Mouse (Mus musculus) layer of hippocampus, adult 6 months (tissue): ENCODE data around the gene Dkk1. TPM values are rescaled to one million over a fixed set of nuclear protein-coding genes. Genes with fewer than 3 reads are reported as not detected.

Experiments used
- long read RNA-seq, 2 experiments: library from polyadenylated mRNA; unstranded; transcript quantifications; one replicate each; pipeline ENCODE4 v2.0.0; 2019 to 2020
- polyA plus RNA-seq: library from polyadenylated mRNA; unstranded; fragments of <200 nt; fragmentation: Nextera tagmentation; gene quantifications from 2 replicates; pipeline ENCODE4 v1.2.3, GENCODE M21; 2021

Dkk1 gene
- polyA plus RNA-seq, result not detected in 2 replicates
- long read RNA-seq, experiment 1, partial matches to known transcripts, result 0 of 1 reads
- long read RNA-seq, experiment 1, other reads (novel, unspliced or antisense), result 0 of 1 reads
- long read RNA-seq, experiment 2, result 0 reads

DNA sequence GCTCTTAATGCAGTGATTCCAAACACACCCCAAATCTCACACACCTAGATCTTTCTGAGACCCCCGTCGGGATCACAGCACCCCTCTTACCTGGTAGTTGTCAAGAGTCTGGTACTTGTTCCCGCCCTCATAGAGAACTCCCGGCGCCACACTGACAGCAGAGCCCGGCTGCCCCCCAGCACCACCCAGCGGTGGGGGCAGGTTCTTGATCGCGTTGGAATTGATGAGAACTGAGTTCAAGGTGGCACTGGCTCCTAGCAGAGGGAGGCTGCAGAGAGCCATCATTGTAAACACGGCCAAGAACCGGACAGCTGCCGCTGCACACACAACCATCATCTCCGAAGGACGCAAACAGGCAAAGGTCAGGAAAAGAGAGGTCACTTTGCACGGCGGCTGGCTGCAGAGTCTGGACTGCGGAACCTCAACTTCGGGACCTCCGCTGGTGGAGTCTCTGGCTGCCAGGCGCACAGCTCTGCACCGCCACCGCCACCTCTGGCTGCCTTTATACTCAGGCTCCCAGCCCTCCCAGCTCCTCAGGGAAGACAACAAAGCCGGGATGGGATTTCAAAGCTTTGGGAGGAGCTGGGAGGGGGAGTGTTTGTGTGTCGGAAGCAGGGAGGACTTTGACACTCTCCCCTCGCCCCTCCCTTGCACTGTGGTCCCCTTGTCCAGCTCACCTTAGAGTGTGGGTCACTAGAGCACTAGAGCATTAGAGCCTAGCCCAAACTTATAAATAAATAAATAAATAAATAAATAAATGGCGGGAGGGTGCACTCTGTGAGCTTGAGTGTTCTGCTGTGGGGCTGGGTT is at the start of gene Dkk1:
TSS of gene Dkk1 (minus strand) at position 622 of the 810 bp plus-strand sequence.

